Mouse (Mus musculus): ENCODE measurements at regions not wholly inside any gene's neighbourhood (a gene's known extent, or its start where the extent isn't known, plus 50 kb on each side); places are given as distances from the start of the nearest gene placed in this dataset.

- no peak for DNase-seq
These were observed 204.6 kb upstream of the Mme start for GRCm38 (mm10) chr3:63036691-63037090.

GRCm38 (mm10) chr3:63070786-63071185 is 170.6 kb upstream of the Mme start:
- DNase-seq, result no peak

- no peak for DNase-seq
These were observed 168.3 kb upstream of the Mme start for GRCm38 (mm10) chr3:63073051-63073450.

- DNase-seq, result no peak
These were observed 163.2 kb upstream of the Mme start for GRCm38 (mm10) chr3:63078181-63078580.

- no peak for DNase-seq
These were observed 159.2 kb upstream of the Mme start for GRCm38 (mm10) chr3:63082161-63082560.

- no peak for DNase-seq
These were observed 155.9 kb upstream of the Mme start for GRCm38 (mm10) chr3:63085426-63085825.

- DNase-seq, result peak; percentile 28
These were observed 148.4 kb upstream of the Mme start for GRCm38 (mm10) chr3:63092901-63093300.

GRCm38 (mm10) chr3:63115216-63115615 is 126.1 kb upstream of the Mme start:
- DNase-seq, result no peak

- no peak for DNase-seq
These were observed 109.5 kb upstream of the Mme start for GRCm38 (mm10) chr3:63131883-63132282.

- peak; percentile 6 for DNase-seq
These were observed 103.8 kb upstream of the Mme start for GRCm38 (mm10) chr3:63137391-63138147.

- no peak for DNase-seq
These were observed 95.1 kb upstream of the Mme start for GRCm38 (mm10) chr3:63146237-63146636.

GRCm38 (mm10) chr3:63182411-63183166 is 58.7 kb upstream of the Mme start:
- no peak for DNase-seq

- DNase-seq, result no peak
These were observed 53.4 kb upstream of the Mme start for GRCm38 (mm10) chr3:63187836-63188440.
